Mouse (Mus musculus): Measurements from ENCODE around the gene Dhrs1.

DNA sequence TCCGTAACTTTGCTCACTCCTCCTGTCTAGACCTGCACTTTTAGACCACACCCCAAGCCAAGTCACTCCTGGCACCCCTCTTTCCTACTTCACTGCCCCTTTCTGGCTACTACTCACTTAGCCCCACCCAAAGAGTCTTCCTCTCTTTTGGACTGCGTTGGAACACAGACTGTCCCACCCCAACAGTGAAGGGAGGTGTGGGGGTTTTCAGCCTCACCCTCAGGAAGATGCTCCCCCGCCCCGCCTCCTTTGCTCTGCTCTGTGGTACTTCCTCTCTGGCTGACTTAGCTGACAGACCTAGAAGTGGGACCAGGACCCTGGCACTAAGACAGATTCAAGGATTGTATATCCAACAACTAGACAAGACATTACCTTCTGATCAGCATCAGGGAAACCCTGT lies 20.2 kb upstream of the Dhrs1 start, which contains the start of gene Ltb4r1:
- TF ChIP-seq POLR2A (IDR thresholded peaks at IDR 0.05; ENCODE audit: insufficient read depth, low read depth, low read length) (no peak), EP300 (IDR thresholded peaks at IDR 0.05; ENCODE audit: insufficient read depth, low read depth, low read length) (no peak), CTCF (IDR thresholded peaks at IDR 0.05) (no peak)

Data from heart, adult 2 months (tissue).